In the genomic region with DNA sequence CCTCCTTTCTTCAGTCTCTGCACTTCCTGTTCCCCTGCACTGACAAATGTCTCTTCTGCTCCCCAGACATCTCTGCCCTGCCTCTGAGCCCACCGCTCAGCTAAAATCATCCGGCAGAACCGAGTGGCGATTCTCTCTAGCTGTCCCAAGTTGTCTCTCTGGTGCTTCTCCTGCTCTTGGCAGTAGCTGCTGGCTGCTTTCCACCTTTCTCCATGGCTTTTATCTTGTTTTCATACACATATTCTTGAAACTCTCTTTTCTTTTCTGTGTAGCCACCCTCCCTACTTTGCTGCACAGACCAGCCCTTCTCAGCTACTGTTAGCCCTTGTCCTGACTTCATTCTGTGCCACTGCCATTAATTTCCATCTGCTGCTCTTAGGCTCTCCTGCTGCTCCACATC, we compare ENCODE assay signal across 25 mouse cellular contexts. TPM values are rescaled to one million over a fixed set of nuclear protein-coding genes. Genes with fewer than 3 reads are reported as not detected.
DNase-seq lines count a peak whose midpoint lies in the region; ATAC-seq and TF ChIP-seq lines count a peak whose summit lies in the region.
"Had no signal": no experiment of that assay in that cellular context is flagged by ENCODE, and none has a peak within 500 bp of the region (broad histone marks: within the 10 kb centered on the region; RNA-seq: fewer than 3 reads in every experiment).

No protein-coding gene starts in this region.

- no peak for TF ChIP-seq RAD21 in MEL (IDR thresholded peaks at IDR 0.05; ENCODE audit: low read depth, low read length)

- no peaks in the 10 kb centered on the region for H3K79me2 ChIP-seq in MEL (ENCODE audit: control insufficient read depth, insufficient read depth, low read length, poor library complexity)

- no peaks in the 10 kb centered on the region for H3K27me3 ChIP-seq in heart, postnatal 0 days (ENCODE audit: control insufficient read depth, insufficient read depth, low read length)
- no peaks in the 10 kb centered on the region for H3K27me3 ChIP-seq in heart, embryonic 12.5 days (replicated peaks)
- H3K27me3 ChIP-seq in liver, postnatal 0 days (ENCODE audit: insufficient read depth, low read length), result no peaks in the 10 kb centered on the region
- no peaks in the 10 kb centered on the region for H3K27me3 ChIP-seq in liver, embryonic 12.5 days (replicated peaks)
- H3K27me3 ChIP-seq in MEL (ENCODE audit: control insufficient read depth in 1 of 2, insufficient read depth in 2 of 2, low read length in 2 of 2), result no peaks in the 10 kb centered on the region
- H3K27me3 ChIP-seq: embryonic facial prominence, embryonic 15.5 days had no signal

- no peak for ATAC-seq in heart, postnatal 0 days (ENCODE audit: insufficient read depth, low read depth)
- no peak for ATAC-seq in heart, embryonic 12.5 days (ENCODE audit: insufficient number of reproducible peaks, low FRiP score)
- no peak for ATAC-seq in liver, postnatal 0 days
- ATAC-seq in liver, embryonic 12.5 days, result no peak
- ATAC-seq: forebrain, embryonic 16.5 days; hindbrain, embryonic 16.5 days had no signal

- H3K4me3 ChIP-seq in heart, postnatal 0 days (ENCODE audit: low read depth, low read length), result no peak overlapping the region
- no peak overlapping the region for H3K4me3 ChIP-seq in heart, embryonic 12.5 days
- no peak overlapping the region for H3K4me3 ChIP-seq in liver, postnatal 0 days (ENCODE audit: low read depth, low read length)
- H3K4me3 ChIP-seq in liver, embryonic 12.5 days, result no peak overlapping the region
- H3K4me3 ChIP-seq in MEL (ENCODE audit: control insufficient read depth in 1 of 2, insufficient read depth in 1 of 2, low read depth in 2 of 2, low read length in 2 of 2), result peak overlapping the region; percentile 38 to 45
- H3K4me3 ChIP-seq: embryonic facial prominence, embryonic 15.5 days; layer of hippocampus, adult 2 months; limb, embryonic 10.5 days had no signal

- peaks cover 11% of the 10 kb centered on the region for H3K4me1 ChIP-seq in heart, postnatal 0 days (ENCODE audit: control insufficient read depth, insufficient read depth)
- H3K4me1 ChIP-seq in heart, embryonic 12.5 days (replicated peaks), result peaks cover 20% of the 10 kb centered on the region
- peaks cover 16% of the 10 kb centered on the region for H3K4me1 ChIP-seq in liver, postnatal 0 days (ENCODE audit: insufficient read depth)
- peaks cover 20% of the 10 kb centered on the region for H3K4me1 ChIP-seq in liver, embryonic 12.5 days
- H3K4me1 ChIP-seq in MEL (ENCODE audit: control insufficient read depth in 1 of 2, insufficient read depth in 2 of 2, low read length in 2 of 2), result peaks cover 10 to 23% of the 10 kb centered on the region in 2 experiments
- H3K4me1 ChIP-seq: embryonic facial prominence, embryonic 15.5 days had no signal

- H3K27ac ChIP-seq in heart, postnatal 0 days (ENCODE audit: low read depth), result no peak overlapping the region
- H3K27ac ChIP-seq in heart, embryonic 12.5 days (ENCODE audit: poor library complexity, severe bottlenecking), result no peak overlapping the region
- peak overlapping the region; percentile 70; the same call in 1 of the 2 replicates for H3K27ac ChIP-seq in liver, postnatal 0 days (ENCODE audit: low read depth)
- H3K27ac ChIP-seq in liver, embryonic 12.5 days, result no peak overlapping the region
- H3K27ac ChIP-seq in MEL (ENCODE audit: control insufficient read depth, low read depth, low read length), result peak overlapping the region; percentile 76
- H3K27ac ChIP-seq: embryonic facial prominence, embryonic 15.5 days; layer of hippocampus, adult 2 months; limb, embryonic 10.5 days; macrophage had no signal

- TF ChIP-seq POLR2A in MEL (IDR thresholded peaks at IDR 0.05; ENCODE audit: control insufficient read depth in 1 of 2, insufficient read depth in 1 of 2, low read depth in 1 of 2, low read length in 2 of 2, poor library complexity in 1 of 2), result no peak

- H3K36me3 ChIP-seq in heart, postnatal 0 days (replicated peaks; ENCODE audit: control insufficient read depth, insufficient read depth, low read length), result peaks cover 34% of the 10 kb centered on the region
- H3K36me3 ChIP-seq in heart, embryonic 12.5 days, result peaks cover 55% of the 10 kb centered on the region
- H3K36me3 ChIP-seq in liver, postnatal 0 days (replicated peaks; ENCODE audit: insufficient read depth, low read length), result peaks cover 55% of the 10 kb centered on the region
- H3K36me3 ChIP-seq in liver, embryonic 12.5 days, result peaks cover 57% of the 10 kb centered on the region
- H3K36me3 ChIP-seq in MEL (ENCODE audit: control insufficient read depth in 1 of 2, insufficient read depth in 2 of 2, low read length in 2 of 2), result peaks cover 0 to 11% of the 10 kb centered on the region in 2 experiments; a peak in 2 of 4 replicates

- no peak for TF ChIP-seq EP300 in heart, postnatal 0 days (IDR thresholded peaks at IDR 0.05; ENCODE audit: low read depth)
- TF ChIP-seq EP300 in liver, postnatal 0 days (IDR thresholded peaks at IDR 0.05; ENCODE audit: low read depth), result no peak
- TF ChIP-seq EP300 in MEL (IDR thresholded peaks at IDR 0.05; ENCODE audit: low read depth in 1 of 2, low read length in 2 of 2), result no peak

- no peak for TF ChIP-seq CTCF in heart, postnatal 0 days (IDR thresholded peaks at IDR 0.05; ENCODE audit: low read depth)
- TF ChIP-seq CTCF in liver, postnatal 0 days (IDR thresholded peaks at IDR 0.05; ENCODE audit: low read depth), result no peak
- TF ChIP-seq CTCF in MEL (IDR thresholded peaks at IDR 0.05 in 2 of 3, conservative IDR thresholded peaks at IDR 0.05 in 1 of 3; ENCODE audit: control insufficient read depth in 1 of 3, insufficient read depth in 1 of 3, low read depth in 2 of 3, low read length in 3 of 3, poor library complexity in 1 of 3, severe bottlenecking in 1 of 3), result no peak

- 24% methylated on average over 4 of the region's 4 CpGs for WGBS in heart, postnatal 0 days
- 56% methylated on average over 4 of the region's 4 CpGs for WGBS in heart, embryonic 12.5 days
- WGBS in liver, postnatal 0 days (ENCODE audit: insufficient replicate concordance), result 72% methylated on average over 4 of the region's 4 CpGs
- 70% methylated on average over 4 of the region's 4 CpGs for WGBS in liver, embryonic 12.5 days (ENCODE audit: insufficient replicate concordance)

- H3K4me2 ChIP-seq in heart, postnatal 0 days (ENCODE audit: low read depth, low read length), result peak overlapping the region; percentile 11; the same call in 1 of the 2 replicates
- H3K4me2 ChIP-seq in heart, embryonic 12.5 days, result no peak overlapping the region
- H3K4me2 ChIP-seq in liver, postnatal 0 days (ENCODE audit: low read depth, low read length), result no peak overlapping the region
- no peak overlapping the region for H3K4me2 ChIP-seq in liver, embryonic 12.5 days
- H3K4me2 ChIP-seq: embryonic facial prominence, embryonic 15.5 days; liver, embryonic 11.5 days; midbrain, embryonic 11.5 days had no signal

- H3K9ac ChIP-seq in heart, postnatal 0 days (replicated peaks; ENCODE audit: low read depth, low read length), result no peak overlapping the region
- no peak overlapping the region for H3K9ac ChIP-seq in heart, embryonic 12.5 days
- no peak overlapping the region for H3K9ac ChIP-seq in liver, postnatal 0 days (replicated peaks)
- no peak overlapping the region for H3K9ac ChIP-seq in liver, embryonic 12.5 days
- H3K9ac ChIP-seq in MEL (ENCODE audit: control insufficient read depth, low read depth, low read length, poor library complexity, severe bottlenecking), result peak overlapping the region; percentile 67
- H3K9ac ChIP-seq: embryonic facial prominence, embryonic 15.5 days had no signal

- peak; percentile 28 to 29 for DNase-seq in cerebellum, adult 18-20 months
- DNase-seq in cerebellum, adult 11 months, result no peak
- peak; percentile 28 for DNase-seq in heart, postnatal 0 days (ENCODE audit: low spot score)
- DNase-seq in liver, postnatal 0 days, result no peak
- DNase-seq in MEL (ENCODE audit: low read depth, low spot score), result no peak
- no peak for DNase-seq in right cerebral cortex, postnatal 10 days (ENCODE audit: low spot score in 2 of 2)
- DNase-seq: adrenal gland, postnatal 25 days; gastrocnemius, postnatal 10 days; kidney, postnatal 25 days; lung, adult 2 months; right cerebral cortex, postnatal 25 days; spleen, adult 18-20 months; thymus, postnatal 36 days had no signal

- no peaks in the 10 kb centered on the region for H3K9me3 ChIP-seq in heart, postnatal 0 days (replicated peaks; ENCODE audit: control insufficient read depth, low read length)
- no peaks in the 10 kb centered on the region for H3K9me3 ChIP-seq in heart, embryonic 12.5 days (replicated peaks)
- no peaks in the 10 kb centered on the region for H3K9me3 ChIP-seq in liver, postnatal 0 days (ENCODE audit: low read length)
- H3K9me3 ChIP-seq in liver, embryonic 12.5 days (replicated peaks), result no peaks in the 10 kb centered on the region
- no peaks in the 10 kb centered on the region for H3K9me3 ChIP-seq in MEL (replicated peaks; ENCODE audit: insufficient read depth, low read length)
- H3K9me3 ChIP-seq: embryonic facial prominence, embryonic 15.5 days; limb, embryonic 10.5 days had no signal

TF ChIP-seq in MEL, 35 proteins besides CTCF, POLR2A, EP300 and RAD21 (continues in another document):
- TF ChIP-seq ZMIZ1 (IDR thresholded peaks at IDR 0.05; ENCODE audit: low read depth, low read length) (no peak), MAZ (IDR thresholded peaks at IDR 0.05; ENCODE audit: low read depth, low read length) (no peak), POLR2AphosphoS5 (IDR thresholded peaks at IDR 0.05; ENCODE audit: borderline replicate concordance, low read depth, low read length) (no peak), BHLHE40 (IDR thresholded peaks at IDR 0.05; ENCODE audit: borderline replicate concordance, low read depth, low read length) (no peak)

RNA-seq across cellular contexts. Expression of a gene that starts 15.3 kb away (rescaled TPM):
- 58.2 and 64.8 TPM in 2 replicates for total RNA-seq in heart, postnatal 0 days (2014; rRNA removed; ENCODE audit: low replicate concordance)
- 28.1 and 33.2 TPM in 2 replicates for polyA plus RNA-seq in heart, postnatal 0 days (2015; fragmentation: Nextera tagmentation; extraction: Ambion mirVana)
- polyA plus RNA-seq in heart, embryonic 12.5 days (2016; fragmentation: Nextera tagmentation; extraction: Ambion mirVana), result 27.0 and 27.2 TPM in 2 replicates
- 238 and 239 TPM in 2 replicates for polyA plus RNA-seq in liver, postnatal 0 days (2015; fragmentation: Nextera tagmentation; extraction: Ambion mirVana)
- 26.1 and 26.2 TPM in 2 replicates for polyA plus RNA-seq in liver, embryonic 12.5 days (2016; fragmentation: Nextera tagmentation; extraction: Ambion mirVana)
- 8.4 TPM in 2 replicates for total RNA-seq in MEL (2012; rRNA removed)
- polyA plus RNA-seq in MEL (2012; ENCODE audit: insufficient read depth in 1 of 2, insufficient read length in 2 of 2, low read depth in 1 of 2, low replicate concordance in 2 of 2, missing spikeins in 1 of 2), result 10 to 100 TPM in 1 of 2 experiments, not detected in 1; 17.1 TPM

RNA-seq across cellular contexts. Expression of a gene that starts 45.9 kb away (rescaled TPM):
- total RNA-seq in heart, postnatal 0 days (2014; rRNA removed; ENCODE audit: low replicate concordance), result not detected in 2 replicates
- not detected in 2 replicates for polyA plus RNA-seq in heart, postnatal 0 days (2015; fragmentation: Nextera tagmentation; extraction: Ambion mirVana)
- not detected in 2 replicates for polyA plus RNA-seq in heart, embryonic 12.5 days (2016; fragmentation: Nextera tagmentation; extraction: Ambion mirVana)
- polyA plus RNA-seq in liver, postnatal 0 days (2015; fragmentation: Nextera tagmentation; extraction: Ambion mirVana), result not detected in 2 replicates
- polyA plus RNA-seq in liver, embryonic 12.5 days (2016; fragmentation: Nextera tagmentation; extraction: Ambion mirVana), result not detected in 2 replicates
- not detected in 2 replicates for total RNA-seq in MEL (2012; rRNA removed)
- polyA plus RNA-seq in MEL (2012; ENCODE audit: insufficient read depth in 1 of 2, insufficient read length in 2 of 2, low read depth in 1 of 2, low replicate concordance in 2 of 2, missing spikeins in 1 of 2), result not detected
- total RNA-seq: gastrocnemius, postnatal 10 days; heart, adult 18-20 months; layer of hippocampus, adult 2 months had no signal
- polyA plus RNA-seq: embryonic facial prominence, embryonic 15.5 days; forebrain, embryonic 16.5 days; heart, embryonic 16.5 days; limb, embryonic 10.5 days; liver, embryonic 11.5 days; lung, adult 2 months; macrophage had no signal

Comparison
In these comparisons a context has a peak if more than half of its experiments do, and no peak if none do; other contexts are left out.
1. DNase-seq: peak in cerebellum, adult 18-20 months (2 of 2) and heart, postnatal 0 days (single experiment); none in cerebellum, adult 11 months (single experiment), liver, postnatal 0 days (single experiment), MEL (single experiment) and right cerebral cortex, postnatal 10 days (0 of 2).
2. H3K27ac ChIP-seq: peak in liver, postnatal 0 days (single experiment) and MEL (single experiment); none in heart, postnatal 0 days (single experiment), heart, embryonic 12.5 days (single experiment) and liver, embryonic 12.5 days (single experiment).
3. H3K4me3 ChIP-seq: peak in MEL (2 of 2); none in heart, postnatal 0 days (single experiment), heart, embryonic 12.5 days (single experiment), liver, postnatal 0 days (single experiment) and liver, embryonic 12.5 days (single experiment).